Mouse (Mus musculus) heart, adult 2 months (tissue): Measurements from ENCODE around the gene Gm11444.

Source experiments
- EP300 ChIP-seq: fragments of 200-500 bp; IDR thresholded peaks from 2 replicates; pipeline ENCODE4 v1.6.1; 2011; ENCODE audit warnings: low read depth, low read length, control low read depth; ENCODE audit not compliant: insufficient read depth
- POLR2A ChIP-seq: fragments of 200-500 bp; IDR thresholded peaks from 2 replicates; pipeline ENCODE4 v1.6.1; 2011; ENCODE audit warnings: mild to moderate bottlenecking, low read depth, low read length, control low read depth; ENCODE audit not compliant: insufficient read depth

DNA sequence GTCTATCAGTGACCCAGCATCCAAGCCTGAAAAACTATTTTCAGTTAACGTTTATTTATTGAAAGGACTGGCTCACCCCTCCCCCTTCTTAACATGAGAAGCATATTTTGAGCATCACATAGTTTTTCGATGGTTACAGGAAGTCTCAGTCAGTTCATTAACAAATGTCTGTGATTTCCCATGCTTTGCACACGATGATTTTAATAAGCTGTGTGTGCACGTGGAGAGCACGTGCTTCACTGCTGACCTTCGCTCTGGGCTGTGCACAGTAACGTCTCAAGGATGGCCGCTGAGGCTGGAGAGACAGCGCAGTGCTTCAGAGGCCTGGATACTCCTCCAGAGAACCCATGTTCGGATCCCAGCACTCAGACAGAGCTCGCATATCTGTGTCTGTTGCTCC, 42.8 kb downstream of the Gm11444 start:
- TF ChIP-seq EP300 (no peak), POLR2A (no peak)
